Mouse (Mus musculus): ENCODE results near the gene Pik3r5. TPM values are rescaled to one million over a fixed set of nuclear protein-coding genes. Genes with fewer than 3 reads are reported as not detected.

Gene Pik3r5
- total RNA-seq, 4 experiments from 2014 or later = 1.7 to 4.6 (median 2.9) TPM

GRCm38 (mm10) chr11:68401428-68401827, 30.5 kb upstream of the Pik3r5 start:
- no peak for DNase-seq

GRCm38 (mm10) chr11:68404185-68404584, 27.7 kb upstream of the Pik3r5 start:
- DNase-seq = no peak

GRCm38 (mm10) chr11:68405576-68405975, 26.3 kb upstream of the Pik3r5 start:
- no peak for DNase-seq

GRCm38 (mm10) chr11:68407266-68407926, 24.5 kb upstream of the Pik3r5 start:
- no peak for DNase-seq

- DNase-seq = peak; percentile 40
Observed at GRCm38 (mm10) chr11:68408127-68408526, 23.8 kb upstream of the Pik3r5 start.

- peak; percentile 23 for DNase-seq
Observed at GRCm38 (mm10) chr11:68417001-68417400, 14.9 kb upstream of the Pik3r5 start.

GRCm38 (mm10) chr11:68417831-68418230, 14.1 kb upstream of the Pik3r5 start:
- no peak for DNase-seq

GRCm38 (mm10) chr11:68425492-68426315, 6.2 kb upstream of the Pik3r5 start:
- DNase-seq = no peak

- no peak for DNase-seq
Observed at GRCm38 (mm10) chr11:68427083-68427570, 4.8 kb upstream of the Pik3r5 start.

- no peak for DNase-seq
Observed at GRCm38 (mm10) chr11:68430662-68431061, 1.3 kb upstream of the Pik3r5 start.

GRCm38 (mm10) chr11:68432361-68433021, 570 bp downstream of the Pik3r5 start:
- no peak for DNase-seq

- no peak for DNase-seq
Observed at GRCm38 (mm10) chr11:68433534-68433933, 1.6 kb downstream of the Pik3r5 start.

- no peak for DNase-seq
Observed at GRCm38 (mm10) chr11:68434697-68435096, 2.8 kb downstream of the Pik3r5 start.

- DNase-seq = no peak
Observed at GRCm38 (mm10) chr11:68435601-68436000, 3.7 kb downstream of the Pik3r5 start.

- no peak for DNase-seq
Observed at GRCm38 (mm10) chr11:68436376-68436775, 4.5 kb downstream of the Pik3r5 start.

- DNase-seq = no peak
Observed at GRCm38 (mm10) chr11:68440100-68440499, 8.2 kb downstream of the Pik3r5 start.

- no peak for DNase-seq
Observed at GRCm38 (mm10) chr11:68440965-68441364, 9.0 kb downstream of the Pik3r5 start.

GRCm38 (mm10) chr11:68442346-68442745, 10.4 kb downstream of the Pik3r5 start:
- DNase-seq = no peak

GRCm38 (mm10) chr11:68442983-68443638, 11.2 kb downstream of the Pik3r5 start:
- DNase-seq = peak; percentile 59

- no peak for DNase-seq
Observed at GRCm38 (mm10) chr11:68445901-68446300, 14.0 kb downstream of the Pik3r5 start.

- no peak for DNase-seq
Observed at GRCm38 (mm10) chr11:68446547-68446946, 14.6 kb downstream of the Pik3r5 start.

GRCm38 (mm10) chr11:68447242-68447641, 15.3 kb downstream of the Pik3r5 start:
- no peak for DNase-seq

- no peak for DNase-seq
Observed at GRCm38 (mm10) chr11:68448356-68448755, 16.4 kb downstream of the Pik3r5 start.

All from adrenal gland, adult 8-10 months (tissue).